Mouse (Mus musculus): ENCODE results near the gene Sbk1.

DNA sequence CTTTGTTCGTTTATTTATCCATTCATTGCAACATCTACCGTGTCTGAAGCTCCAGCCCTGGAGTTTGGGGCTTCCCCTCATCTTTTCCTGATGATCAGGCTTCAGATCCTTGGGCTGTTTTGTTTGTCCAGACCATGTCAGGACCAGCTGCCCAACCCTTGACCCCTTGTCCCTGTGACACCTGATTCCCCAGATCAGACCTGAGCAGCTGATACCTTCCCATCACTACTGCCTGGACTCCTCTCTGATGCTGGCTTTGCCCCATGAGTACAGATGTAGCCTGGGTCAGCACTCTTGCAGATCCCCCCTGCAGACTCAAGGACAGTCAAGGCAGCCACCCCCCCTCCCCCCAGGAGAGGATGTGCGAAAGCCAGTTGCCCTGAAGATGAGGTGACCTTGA, 1.7 kb downstream of the Sbk1 start:
- no peak for TF ChIP-seq CTCF (conservative IDR thresholded peaks at IDR 0.05; ENCODE audit: insufficient read depth, insufficient read length, low read depth, low read length)
- TF ChIP-seq POLR2A (IDR thresholded peaks at IDR 0.05; ENCODE audit: low read depth, low read length): no peak
